Mouse (Mus musculus): ENCODE measurements around the gene Trmt5.

GRCm38 (mm10) chr12:73245687-73246086, 40.8 kb downstream of the Trmt5 start:
- no peak for TF ChIP-seq POLR2A (IDR thresholded peaks at IDR 0.05; ENCODE audit: borderline replicate concordance, extremely low read depth, insufficient read depth, insufficient read length, poor library complexity, severe bottlenecking)
- no peak for TF ChIP-seq CTCF (IDR thresholded peaks at IDR 0.05; ENCODE audit: borderline replicate concordance, extremely low read depth, insufficient read depth, insufficient read length)

Data from brain, embryonic 14.5 days (tissue).